Mouse (Mus musculus): Measurements from ENCODE around the gene Cdk8. TPM values are rescaled to one million over a fixed set of nuclear protein-coding genes. Genes with fewer than 3 reads are reported as not detected.
A peak's percentile ranks its signal among the peaks of the same experiment; 100 is the strongest.

The Cdk8 gene
- total RNA-seq, 1 experiment: 63.9 TPM

DNA sequence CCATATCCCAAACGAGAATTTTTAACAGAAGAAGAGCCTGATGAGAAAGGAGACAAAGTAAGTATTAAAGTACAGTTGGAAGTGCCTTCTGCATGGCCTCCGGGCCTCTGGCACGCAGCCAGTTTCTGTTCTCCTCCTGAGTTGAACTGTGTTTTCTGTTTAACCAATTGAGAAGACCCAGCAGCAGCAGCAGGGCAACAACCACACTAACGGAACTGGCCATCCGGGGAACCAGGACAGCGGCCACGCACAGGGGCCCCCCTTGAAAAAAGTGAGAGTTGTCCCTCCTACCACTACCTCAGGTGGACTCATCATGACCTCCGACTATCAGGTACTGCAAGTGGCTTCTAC lies 68.5 kb downstream of the Cdk8 start:
- H3K36me3 ChIP-seq (ENCODE audit: control insufficient read depth, insufficient read depth, low read length, poor library complexity, severe bottlenecking): peaks cover 30% of the 10 kb centered on the region

GRCm38 (mm10) chr5:146303470-146303869 lies 72.4 kb downstream of the Cdk8 start:
- H3K9ac ChIP-seq (ENCODE audit: insufficient read depth, low read depth, low read length, poor library complexity, severe bottlenecking): no peak overlapping the region
- in situ Hi-C loops (cut with MboI; ENCODE audit: low sequenced_read_pairs in 2 of 2, unreplicated experiment in 2 of 2): no loop called here
- peaks cover 24% of the 10 kb centered on the region for H3K36me3 ChIP-seq (ENCODE audit: control insufficient read depth, insufficient read depth, low read length, poor library complexity, severe bottlenecking)
- DNase-seq (ENCODE audit: low read depth, low spot score): peak; percentile 47
- no peak overlapping the region for H3K4me3 ChIP-seq (ENCODE audit: insufficient read depth in 1 of 2, low read depth in 1 of 2, low read length in 2 of 2, poor library complexity in 1 of 2, severe bottlenecking in 1 of 2)
- TF ChIP-seq MAFK (IDR thresholded peaks at IDR 0.05; ENCODE audit: insufficient read depth, low read depth, low read length) (no peak), ZNF384 (IDR thresholded peaks at IDR 0.05; ENCODE audit: low read depth, low read length) (no peak), ZC3H11A (IDR thresholded peaks at IDR 0.05; ENCODE audit: borderline replicate concordance, low read depth, low read length) (no peak), CHD2 (IDR thresholded peaks at IDR 0.05; ENCODE audit: low read depth, low read length) (no peak), HCFC1 (IDR thresholded peaks at IDR 0.05; ENCODE audit: borderline replicate concordance, insufficient read depth, low read length) (no peak)
- no peak overlapping the region for H3K27ac ChIP-seq (ENCODE audit: insufficient read depth, low read depth, low read length, poor library complexity, severe bottlenecking)
- peaks cover 0 to 2% of the 10 kb centered on the region in 2 experiments; a peak in 1 of 4 replicates for H3K4me1 ChIP-seq (ENCODE audit: control insufficient read depth in 2 of 2, insufficient read depth in 2 of 2, low read length in 2 of 2, poor library complexity in 1 of 2)
- H3K9me3 ChIP-seq (ENCODE audit: control insufficient read depth, insufficient read depth, low read depth, low read length): no peaks in the 10 kb centered on the region

More for the DNA sequence above, 68.5 kb downstream of the Cdk8 start:
- in situ Hi-C loops (cut with MboI; ENCODE audit: low sequenced_read_pairs in 2 of 2, unreplicated experiment in 2 of 2): no loop called here
- Histone ChIP-seq H3K9ac (ENCODE audit: insufficient read depth, low read depth, low read length, poor library complexity, severe bottlenecking) (no peak overlapping the region), H3K4me3 (ENCODE audit: insufficient read depth in 1 of 2, low read depth in 1 of 2, low read length in 2 of 2, poor library complexity in 1 of 2, severe bottlenecking in 1 of 2) (no peak overlapping the region), H3K9me3 (ENCODE audit: control insufficient read depth, insufficient read depth, low read depth, low read length) (no peaks in the 10 kb centered on the region), H3K4me1 (ENCODE audit: control insufficient read depth in 2 of 2, insufficient read depth in 2 of 2, low read length in 2 of 2, poor library complexity in 1 of 2) (no peaks in the 10 kb centered on the region), H3K27ac (ENCODE audit: insufficient read depth, low read depth, low read length, poor library complexity, severe bottlenecking) (no peak overlapping the region)
- DNase-seq (ENCODE audit: low read depth, low spot score): no peak
- no peak for TF ChIP-seq ZC3H11A (IDR thresholded peaks at IDR 0.05; ENCODE audit: borderline replicate concordance, low read depth, low read length)
- TF ChIP-seq ZNF384 (IDR thresholded peaks at IDR 0.05; ENCODE audit: low read depth, low read length): no peak
- no peak for TF ChIP-seq MAFK (IDR thresholded peaks at IDR 0.05; ENCODE audit: insufficient read depth, low read depth, low read length)
- TF ChIP-seq HCFC1 (IDR thresholded peaks at IDR 0.05; ENCODE audit: borderline replicate concordance, insufficient read depth, low read length): no peak

- TF ChIP-seq HCFC1 (IDR thresholded peaks at IDR 0.05; ENCODE audit: borderline replicate concordance, insufficient read depth, low read length) (no peak), ZC3H11A (IDR thresholded peaks at IDR 0.05; ENCODE audit: borderline replicate concordance, low read depth, low read length) (no peak), MAFK (IDR thresholded peaks at IDR 0.05; ENCODE audit: insufficient read depth, low read depth, low read length) (no peak), ZNF384 (IDR thresholded peaks at IDR 0.05; ENCODE audit: low read depth, low read length) (no peak), CHD2 (IDR thresholded peaks at IDR 0.05; ENCODE audit: low read depth, low read length) (no peak)
- Histone ChIP-seq H3K9me3 (ENCODE audit: control insufficient read depth, insufficient read depth, low read depth, low read length) (no peaks in the 10 kb centered on the region), H3K4me3 (ENCODE audit: insufficient read depth in 1 of 2, low read depth in 1 of 2, low read length in 2 of 2, poor library complexity in 1 of 2, severe bottlenecking in 1 of 2) (no peak overlapping the region), H3K27ac (ENCODE audit: insufficient read depth, low read depth, low read length, poor library complexity, severe bottlenecking) (no peak overlapping the region), H3K4me1 (ENCODE audit: control insufficient read depth in 2 of 2, insufficient read depth in 2 of 2, low read length in 2 of 2, poor library complexity in 1 of 2) (peaks cover 0 to 2% of the 10 kb centered on the region in 2 experiments; a peak in 1 of 4 replicates), H3K9ac (ENCODE audit: insufficient read depth, low read depth, low read length, poor library complexity, severe bottlenecking) (no peak overlapping the region), H3K36me3 (ENCODE audit: control insufficient read depth, insufficient read depth, low read length, poor library complexity, severe bottlenecking) (no peaks in the 10 kb centered on the region)
- in situ Hi-C loops (cut with MboI; ENCODE audit: low sequenced_read_pairs in 2 of 2, unreplicated experiment in 2 of 2): no loop called here
- DNase-seq (ENCODE audit: low read depth, low spot score): no peak
Observed at GRCm38 (mm10) chr5:146307046-146307743, 76.2 kb downstream of the Cdk8 start.

DNA sequence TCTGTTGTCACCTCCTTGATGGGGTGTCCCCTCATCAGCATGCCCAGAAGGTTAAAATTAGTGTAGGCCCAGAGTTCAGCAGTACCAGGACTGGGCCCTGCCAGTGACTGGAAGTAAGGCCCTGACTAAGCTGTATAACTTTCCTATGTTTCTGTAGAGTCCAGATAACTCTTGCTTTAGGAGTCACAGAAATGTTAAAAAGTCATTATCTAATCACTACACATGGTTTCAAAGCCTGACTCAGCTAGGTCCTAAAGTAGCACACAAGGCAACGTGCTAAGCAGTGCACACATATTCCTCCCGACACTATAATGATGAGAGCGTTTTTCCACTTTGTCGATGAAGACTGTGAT lies 76.7 kb downstream of the Cdk8 start:
- no peaks in the 10 kb centered on the region for H3K9me3 ChIP-seq (ENCODE audit: control insufficient read depth, insufficient read depth, low read depth, low read length)
- DNase-seq (ENCODE audit: low read depth, low spot score): no peak
- H3K9ac ChIP-seq (ENCODE audit: insufficient read depth, low read depth, low read length, poor library complexity, severe bottlenecking): no peak overlapping the region
- peaks cover 0 to 2% of the 10 kb centered on the region in 2 experiments; a peak in 1 of 4 replicates for H3K4me1 ChIP-seq (ENCODE audit: control insufficient read depth in 2 of 2, insufficient read depth in 2 of 2, low read length in 2 of 2, poor library complexity in 1 of 2)
- in situ Hi-C loops (cut with MboI; ENCODE audit: low sequenced_read_pairs in 2 of 2, unreplicated experiment in 2 of 2): no loop called here
- no peak overlapping the region for H3K4me3 ChIP-seq (ENCODE audit: insufficient read depth in 1 of 2, low read depth in 1 of 2, low read length in 2 of 2, poor library complexity in 1 of 2, severe bottlenecking in 1 of 2)
- H3K36me3 ChIP-seq (ENCODE audit: control insufficient read depth, insufficient read depth, low read length, poor library complexity, severe bottlenecking): no peaks in the 10 kb centered on the region
- TF ChIP-seq ZC3H11A (IDR thresholded peaks at IDR 0.05; ENCODE audit: borderline replicate concordance, low read depth, low read length) (no peak), CHD2 (IDR thresholded peaks at IDR 0.05; ENCODE audit: low read depth, low read length) (no peak), ZNF384 (IDR thresholded peaks at IDR 0.05; ENCODE audit: low read depth, low read length) (no peak), MAFK (IDR thresholded peaks at IDR 0.05; ENCODE audit: insufficient read depth, low read depth, low read length) (no peak), HCFC1 (IDR thresholded peaks at IDR 0.05; ENCODE audit: borderline replicate concordance, insufficient read depth, low read length) (no peak)
- no peak overlapping the region for H3K27ac ChIP-seq (ENCODE audit: insufficient read depth, low read depth, low read length, poor library complexity, severe bottlenecking)
